Mouse (Mus musculus) erythroblast, embryonic 14.5 days (primary cell): ENCODE results near the gene Fam168a. TPM values are rescaled to one million over a fixed set of nuclear protein-coding genes. Genes with fewer than 3 reads are reported as not detected.
A peak's percentile ranks its signal among the peaks of the same experiment; 100 is the strongest.

ENCODE experiments used
- H3K27me3 ChIP-seq: 2 replicates; pipeline ENCODE4 v1.6.1; 2012; ENCODE audit warnings: inconsistent platforms; ENCODE audit not compliant: control insufficient read depth
- H3K36me3 ChIP-seq: 2 replicates; pipeline ENCODE4 v1.6.1; 2012; ENCODE audit warnings: mild to moderate bottlenecking, inconsistent platforms; ENCODE audit not compliant: control insufficient read depth
- H3K4me1 ChIP-seq: 2 replicates; pipeline ENCODE4 v1.6.1; 2012; ENCODE audit warnings: inconsistent platforms; ENCODE audit not compliant: control insufficient read depth
- H3K4me3 ChIP-seq: replicated peaks from 2 replicates; pipeline ENCODE3; 2012; ENCODE audit warnings: moderate library complexity, mild to moderate bottlenecking, inconsistent platforms
- H3K9me3 ChIP-seq: 2 replicates; pipeline ENCODE4 v1.6.1; 2012; ENCODE audit warnings: low read length, inconsistent platforms, mixed read lengths; ENCODE audit not compliant: control insufficient read depth
- GATA1 ChIP-seq: IDR thresholded peaks from 2 replicates; pipeline ENCODE4 v1.6.1; 2012; ENCODE audit warnings: low read length, inconsistent platforms, mixed read lengths
- TAL1 ChIP-seq: IDR thresholded peaks from 3 replicates; pipeline ENCODE4 v1.6.1; 2012; ENCODE audit warnings: low read length, inconsistent platforms, mixed read lengths
- polyA plus RNA-seq: library from polyadenylated mRNA; stranded (reverse); fragments of >175 nt; gene quantifications from 2 replicates; pipeline ENCODE4 v1.2.3, GENCODE M21; 2012

Fam168a gene
- polyA plus RNA-seq, 1 experiment, result 0.99 TPM

GRCm38 (mm10) chr7:100693199-100693598, 13.2 kb upstream of the Fam168a start:
- TF ChIP-seq TAL1, result no peak
- no peak for TF ChIP-seq GATA1
- Histone ChIP-seq H3K27me3 (no peaks in the 10 kb centered on the region), H3K9me3 (no peaks in the 10 kb centered on the region), H3K4me3 (no peak overlapping the region), H3K36me3 (no peaks in the 10 kb centered on the region), H3K4me1 (peaks cover 2% of the 10 kb centered on the region)

- H3K9me3 ChIP-seq, result no peaks in the 10 kb centered on the region
- TF ChIP-seq GATA1, result no peak
- no peak for TF ChIP-seq TAL1
- H3K36me3 ChIP-seq, result no peaks in the 10 kb centered on the region
Measured at GRCm38 (mm10) chr7:100699771-100700770, 6.4 kb upstream of the Fam168a start.

GRCm38 (mm10) chr7:100706883-100707480, 547 bp downstream of the Fam168a start:
- no peaks in the 10 kb centered on the region; the same call in 1 of the 2 replicates for H3K27me3 ChIP-seq
- H3K4me1 ChIP-seq, result peaks cover 26% of the 10 kb centered on the region
- no peak for TF ChIP-seq TAL1
- no peak for TF ChIP-seq GATA1
- no peaks in the 10 kb centered on the region for H3K9me3 ChIP-seq
- no peaks in the 10 kb centered on the region for H3K36me3 ChIP-seq
- peak overlapping the region; percentile 94 for H3K4me3 ChIP-seq

More at GRCm38 (mm10) chr7:100699771-100700770, 6.4 kb upstream of the Fam168a start:
- Histone ChIP-seq H3K4me3 (no peak overlapping the region), H3K27me3 (no peaks in the 10 kb centered on the region), H3K4me1 (peaks cover 4% of the 10 kb centered on the region)

GRCm38 (mm10) chr7:100718741-100719140, 12.3 kb downstream of the Fam168a start:
- no peaks in the 10 kb centered on the region for H3K36me3 ChIP-seq
- H3K9me3 ChIP-seq, result no peaks in the 10 kb centered on the region
- no peak overlapping the region for H3K4me3 ChIP-seq
- no peaks in the 10 kb centered on the region for H3K4me1 ChIP-seq
- no peaks in the 10 kb centered on the region for H3K27me3 ChIP-seq
- TF ChIP-seq GATA1 (no peak), TAL1 (no peak)

GRCm38 (mm10) chr7:100722268-100722667, 15.8 kb downstream of the Fam168a start:
- Histone ChIP-seq H3K4me3 (no peak overlapping the region), H3K27me3 (no peaks in the 10 kb centered on the region)
- TF ChIP-seq TAL1, result no peak
- no peak for TF ChIP-seq GATA1

GRCm38 (mm10) chr7:100723453-100724294, 17.2 kb downstream of the Fam168a start:
- H3K4me3 ChIP-seq, result no peak overlapping the region
- H3K27me3 ChIP-seq, result no peaks in the 10 kb centered on the region
- no peaks in the 10 kb centered on the region for H3K36me3 ChIP-seq
- no peak for TF ChIP-seq GATA1
- TF ChIP-seq TAL1, result no peak
- no peaks in the 10 kb centered on the region for H3K4me1 ChIP-seq
- no peaks in the 10 kb centered on the region for H3K9me3 ChIP-seq

More at GRCm38 (mm10) chr7:100722268-100722667, 15.8 kb downstream of the Fam168a start:
- Histone ChIP-seq H3K9me3 (no peaks in the 10 kb centered on the region), H3K36me3 (no peaks in the 10 kb centered on the region), H3K4me1 (no peaks in the 10 kb centered on the region)

GRCm38 (mm10) chr7:100727538-100728085, 21.2 kb downstream of the Fam168a start:
- no peaks in the 10 kb centered on the region for H3K36me3 ChIP-seq
- no peak overlapping the region for H3K4me3 ChIP-seq
- H3K27me3 ChIP-seq, result no peaks in the 10 kb centered on the region
- H3K4me1 ChIP-seq, result peaks cover 6% of the 10 kb centered on the region
- no peak for TF ChIP-seq GATA1
- TF ChIP-seq TAL1, result no peak
- H3K9me3 ChIP-seq, result no peaks in the 10 kb centered on the region

GRCm38 (mm10) chr7:100729778-100730177, 23.3 kb downstream of the Fam168a start:
- TF ChIP-seq TAL1, result no peak
- TF ChIP-seq GATA1, result no peak
- no peaks in the 10 kb centered on the region for H3K27me3 ChIP-seq
- no peaks in the 10 kb centered on the region for H3K36me3 ChIP-seq
- no peaks in the 10 kb centered on the region for H3K9me3 ChIP-seq
- peaks cover 17% of the 10 kb centered on the region for H3K4me1 ChIP-seq
- no peak overlapping the region for H3K4me3 ChIP-seq
